In the genomic region with DNA sequence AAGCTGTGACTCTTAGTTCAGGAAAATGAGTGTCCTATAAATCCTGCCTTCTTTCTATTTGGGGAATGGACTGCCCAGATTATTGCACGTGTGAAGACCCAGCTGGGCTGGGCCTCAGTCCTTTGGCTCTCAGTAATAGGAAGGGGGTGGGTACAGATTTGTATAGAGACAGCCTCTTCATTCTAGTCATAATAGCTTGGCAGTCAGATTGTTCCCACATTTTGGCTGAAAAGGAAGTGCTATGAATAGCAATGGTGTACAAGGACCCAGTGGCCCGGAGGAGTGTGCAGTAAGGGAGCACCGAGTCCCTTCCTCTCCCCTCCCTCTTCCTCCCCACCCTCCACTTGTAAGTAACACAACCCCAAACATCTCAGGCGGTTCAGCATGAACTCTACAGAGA, we compare ENCODE assay signal across 9 mouse cellular contexts.
DNase-seq lines count a peak whose midpoint lies in the region; ATAC-seq and TF ChIP-seq lines count a peak whose summit lies in the region.
"Had no signal": no experiment of that assay in that cellular context is flagged by ENCODE, and none has a peak within 500 bp of the region (broad histone marks: within the 10 kb centered on the region; RNA-seq: fewer than 3 reads in every experiment).

No protein-coding gene starts in this region.

- no peak overlapping the region for H3K9ac ChIP-seq in forebrain, embryonic 11.5 days (ENCODE audit: low read length)
- H3K9ac ChIP-seq in heart, postnatal 0 days (replicated peaks; ENCODE audit: low read depth, low read length): no peak overlapping the region
- H3K9ac ChIP-seq in lung, embryonic 15.5 days: no peak overlapping the region
- H3K9ac ChIP-seq in intestine, embryonic 16.5 days (ENCODE audit: low read depth, low read length): no peak overlapping the region

- TF ChIP-seq CTCF in heart, postnatal 0 days (IDR thresholded peaks at IDR 0.05; ENCODE audit: low read depth): no peak

- 38% methylated on average over 4 of the region's 4 CpGs for WGBS in forebrain, embryonic 11.5 days
- 8% methylated on average over 4 of the region's 4 CpGs for WGBS in heart, postnatal 0 days
- WGBS in lung, embryonic 15.5 days: 38% methylated on average over 4 of the region's 4 CpGs
- WGBS in intestine, embryonic 16.5 days: 62% methylated on average over 4 of the region's 4 CpGs

- H3K4me2 ChIP-seq in forebrain, embryonic 11.5 days (ENCODE audit: low read depth, low read length, severe bottlenecking): no peak overlapping the region
- H3K4me2 ChIP-seq in heart, postnatal 0 days (ENCODE audit: low read depth, low read length): no peak overlapping the region
- no peak overlapping the region for H3K4me2 ChIP-seq in lung, embryonic 15.5 days
- H3K4me2 ChIP-seq in intestine, embryonic 16.5 days (ENCODE audit: low read depth, low read length): no peak overlapping the region

- H3K9me3 ChIP-seq in forebrain, embryonic 11.5 days (ENCODE audit: control insufficient read depth, low read length): no peaks in the 10 kb centered on the region; the same call in 1 of the 2 replicates
- H3K9me3 ChIP-seq in heart, postnatal 0 days (replicated peaks; ENCODE audit: control insufficient read depth, low read length): no peaks in the 10 kb centered on the region
- no peaks in the 10 kb centered on the region for H3K9me3 ChIP-seq in lung, embryonic 15.5 days
- no peaks in the 10 kb centered on the region for H3K9me3 ChIP-seq in intestine, embryonic 16.5 days (ENCODE audit: control insufficient read depth, low read length)

- peaks cover 7% of the 10 kb centered on the region for H3K4me1 ChIP-seq in forebrain, embryonic 11.5 days (replicated peaks; ENCODE audit: control insufficient read depth, insufficient read depth, low read length)
- peaks cover 10% of the 10 kb centered on the region; the same call in 1 of the 2 replicates for H3K4me1 ChIP-seq in heart, postnatal 0 days (ENCODE audit: control insufficient read depth, insufficient read depth)
- 0 out of 2 replicates have a peak, but pooled peaks cover 7% of the 10 kb centered on the region for H3K4me1 ChIP-seq in lung, embryonic 15.5 days
- 0 out of 2 replicates have a peak, but pooled peaks cover 2% of the 10 kb centered on the region for H3K4me1 ChIP-seq in intestine, embryonic 16.5 days (ENCODE audit: control insufficient read depth, insufficient read depth, low read length)

- DNase-seq in layer of hippocampus, adult 9-11 months: peak; percentile 67
- no peak for DNase-seq in layer of hippocampus, postnatal 36 days
- no peak for DNase-seq in forebrain, embryonic 11.5 days (ENCODE audit: low spot score)
- peak; percentile 47 for DNase-seq in heart, postnatal 0 days (ENCODE audit: low spot score)
- DNase-seq in frontal cortex, postnatal 10 days (ENCODE audit: low spot score in 2 of 2): no peak
- DNase-seq: cerebellum, postnatal 36 days had no signal

- no peak for TF ChIP-seq EP300 in heart, postnatal 0 days (IDR thresholded peaks at IDR 0.05; ENCODE audit: low read depth)

- H3K27me3 ChIP-seq in forebrain, embryonic 11.5 days (ENCODE audit: control insufficient read depth, insufficient read depth, low read length): no peaks in the 10 kb centered on the region
- no peaks in the 10 kb centered on the region for H3K27me3 ChIP-seq in heart, postnatal 0 days (ENCODE audit: control insufficient read depth, insufficient read depth, low read length)
- no peaks in the 10 kb centered on the region for H3K27me3 ChIP-seq in lung, embryonic 15.5 days
- no peaks in the 10 kb centered on the region for H3K27me3 ChIP-seq in intestine, embryonic 16.5 days (replicated peaks; ENCODE audit: control insufficient read depth, insufficient read depth, low read length)

- peak overlapping the region; percentile 78 for H3K27ac ChIP-seq in forebrain, embryonic 11.5 days (ENCODE audit: low read depth, low read length)
- H3K27ac ChIP-seq in heart, postnatal 0 days (ENCODE audit: low read depth): 0 out of 2 replicates have a peak overlapping the region, but pooled peaks have one; percentile 5
- H3K27ac ChIP-seq in lung, embryonic 15.5 days: no peak overlapping the region
- H3K27ac ChIP-seq in intestine, embryonic 16.5 days (ENCODE audit: low read length): no peak overlapping the region

- peak; percentile 65 for ATAC-seq in forebrain, embryonic 11.5 days (replicated peaks; ENCODE audit: low FRiP score)
- ATAC-seq in heart, postnatal 0 days (ENCODE audit: insufficient read depth, low read depth): peak; percentile 76
- ATAC-seq in lung, embryonic 15.5 days (ENCODE audit: borderline replicate concordance, extremely low read depth, low FRiP score, low TSS enrichment): peak; percentile 54
- no peak for ATAC-seq in CD4-positive, CD25-positive, alpha-beta regulatory T cell, adult 4 months
- ATAC-seq in intestine, embryonic 16.5 days: no peak

- no peaks in the 10 kb centered on the region for H3K36me3 ChIP-seq in forebrain, embryonic 11.5 days (ENCODE audit: control insufficient read depth, insufficient read depth, low read length)
- no peaks in the 10 kb centered on the region for H3K36me3 ChIP-seq in heart, postnatal 0 days (replicated peaks; ENCODE audit: control insufficient read depth, insufficient read depth, low read length)
- H3K36me3 ChIP-seq in lung, embryonic 15.5 days: no peaks in the 10 kb centered on the region
- no peaks in the 10 kb centered on the region for H3K36me3 ChIP-seq in intestine, embryonic 16.5 days (ENCODE audit: control insufficient read depth, insufficient read depth, low read length)

- no peak overlapping the region for H3K4me3 ChIP-seq in forebrain, embryonic 11.5 days (ENCODE audit: low read depth, low read length)
- no peak overlapping the region for H3K4me3 ChIP-seq in heart, postnatal 0 days (ENCODE audit: low read depth, low read length)
- H3K4me3 ChIP-seq in lung, embryonic 15.5 days: no peak overlapping the region
- no peak overlapping the region for H3K4me3 ChIP-seq in intestine, embryonic 16.5 days (ENCODE audit: low read length)

Comparison
In these comparisons a context has a peak if more than half of its experiments do, and no peak if none do; other contexts are left out.
1. DNase-seq: peak in layer of hippocampus, adult 9-11 months (single experiment) and heart, postnatal 0 days (single experiment); none in layer of hippocampus, postnatal 36 days (0 of 2), forebrain, embryonic 11.5 days (single experiment) and frontal cortex, postnatal 10 days (0 of 2).
2. ATAC-seq: peak in forebrain, embryonic 11.5 days (single experiment), heart, postnatal 0 days (single experiment) and lung, embryonic 15.5 days (single experiment); none in CD4-positive, CD25-positive, alpha-beta regulatory T cell, adult 4 months (single experiment) and intestine, embryonic 16.5 days (single experiment).
3. H3K27ac ChIP-seq: peak in forebrain, embryonic 11.5 days (single experiment) and heart, postnatal 0 days (single experiment); none in lung, embryonic 15.5 days (single experiment) and intestine, embryonic 16.5 days (single experiment).